In genomic region chr4:139126475-139126874, GRCm38 (mm10) we compare ENCODE assay signal across 30 mouse cellular contexts. TPM values are rescaled to one million over a fixed set of nuclear protein-coding genes. Genes with fewer than 3 reads are reported as not detected.
DNase-seq lines count a peak whose midpoint lies in the region; ATAC-seq and TF ChIP-seq lines count a peak whose summit lies in the region.
"Had no signal": no experiment of that assay in that cellular context is flagged by ENCODE, and none has a peak within 500 bp of the region (broad histone marks: within the 10 kb centered on the region; RNA-seq: fewer than 3 reads in every experiment).

No protein-coding gene starts in this region.

- no peaks in the 10 kb centered on the region for H3K27me3 ChIP-seq in intestine, postnatal 0 days (replicated peaks; ENCODE audit: control insufficient read depth, insufficient read depth, low read length)
- no peaks in the 10 kb centered on the region for H3K27me3 ChIP-seq in intestine, embryonic 15.5 days (replicated peaks)
- H3K27me3 ChIP-seq in lung, postnatal 0 days (replicated peaks; ENCODE audit: insufficient read depth, low read length) = no peaks in the 10 kb centered on the region
- H3K27me3 ChIP-seq: CH12.LX; hindbrain, embryonic 13.5 days; limb, embryonic 15.5 days; megakaryocyte, embryonic 14.5 days; midbrain, embryonic 13.5 days; neural tube, embryonic 13.5 days; stomach, embryonic 15.5 days had no signal

- WGBS in intestine, postnatal 0 days = 93% methylated on average over 3 of the region's 3 CpGs
- WGBS in intestine, embryonic 15.5 days = 92% methylated on average over 3 of the region's 3 CpGs
- 90% methylated on average over 3 of the region's 3 CpGs for WGBS in lung, postnatal 0 days

- no peaks in the 10 kb centered on the region for H3K9me3 ChIP-seq in intestine, postnatal 0 days (ENCODE audit: control insufficient read depth)
- H3K9me3 ChIP-seq in intestine, embryonic 15.5 days = no peaks in the 10 kb centered on the region
- no peaks in the 10 kb centered on the region for H3K9me3 ChIP-seq in lung, postnatal 0 days (ENCODE audit: low read length)
- H3K9me3 ChIP-seq: hindbrain, embryonic 13.5 days; limb, embryonic 15.5 days; midbrain, embryonic 13.5 days; neural tube, embryonic 13.5 days; stomach, embryonic 15.5 days had no signal

- TF ChIP-seq CTCF in intestine, postnatal 0 days (IDR thresholded peaks at IDR 0.05; ENCODE audit: low read depth) = peak; percentile 45
- peak; percentile 39; the same call in 1 of the 2 replicates for TF ChIP-seq CTCF in lung, postnatal 0 days (IDR thresholded peaks at IDR 0.05)

- H3K4me2 ChIP-seq in intestine, postnatal 0 days (replicated peaks; ENCODE audit: low read depth) = no peak overlapping the region
- no peak overlapping the region for H3K4me2 ChIP-seq in intestine, embryonic 15.5 days (replicated peaks)
- H3K4me2 ChIP-seq in lung, postnatal 0 days (replicated peaks; ENCODE audit: low read depth, low read length) = no peak overlapping the region
- H3K4me2 ChIP-seq: hindbrain, embryonic 13.5 days; limb, embryonic 15.5 days; midbrain, embryonic 13.5 days; neural tube, embryonic 13.5 days; stomach, embryonic 15.5 days had no signal

- no peaks in the 10 kb centered on the region; the same call in 1 of the 2 replicates for H3K4me1 ChIP-seq in intestine, postnatal 0 days (replicated peaks; ENCODE audit: control insufficient read depth, insufficient read depth, low read length)
- peaks cover 15% of the 10 kb centered on the region for H3K4me1 ChIP-seq in intestine, embryonic 15.5 days (replicated peaks)
- peaks cover 5% of the 10 kb centered on the region; the same call in 1 of the 2 replicates for H3K4me1 ChIP-seq in lung, postnatal 0 days (ENCODE audit: insufficient read depth, low read depth, low read length)

- no peaks in the 10 kb centered on the region for H3K36me3 ChIP-seq in intestine, postnatal 0 days (ENCODE audit: control insufficient read depth, insufficient read depth)
- 0 out of 2 replicates have a peak, but pooled peaks cover 6% of the 10 kb centered on the region for H3K36me3 ChIP-seq in intestine, embryonic 15.5 days
- H3K36me3 ChIP-seq in lung, postnatal 0 days (ENCODE audit: insufficient read depth, low read length) = no peaks in the 10 kb centered on the region
- H3K36me3 ChIP-seq: hindbrain, embryonic 13.5 days had no signal

- no peak overlapping the region for H3K9ac ChIP-seq in intestine, postnatal 0 days (ENCODE audit: low read depth, low read length)
- H3K9ac ChIP-seq in intestine, embryonic 15.5 days = no peak overlapping the region
- H3K9ac ChIP-seq in lung, postnatal 0 days (replicated peaks; ENCODE audit: low read depth) = no peak overlapping the region
- H3K9ac ChIP-seq: hindbrain, embryonic 13.5 days; limb, embryonic 15.5 days; midbrain, embryonic 13.5 days; neural tube, embryonic 13.5 days; stomach, embryonic 15.5 days had no signal

- no peak overlapping the region for H3K4me3 ChIP-seq in intestine, postnatal 0 days (ENCODE audit: low read depth, low read length)
- no peak overlapping the region for H3K4me3 ChIP-seq in intestine, embryonic 15.5 days (replicated peaks)
- no peak overlapping the region for H3K4me3 ChIP-seq in lung, postnatal 0 days (ENCODE audit: low read depth, low read length)
- H3K4me3 ChIP-seq: embryonic facial prominence, embryonic 10.5 days; hindbrain, embryonic 13.5 days; limb, embryonic 15.5 days; midbrain, embryonic 13.5 days; neural tube, embryonic 13.5 days; stomach, embryonic 15.5 days had no signal

- TF ChIP-seq EP300 in lung, postnatal 0 days (IDR thresholded peaks at IDR 0.05) = no peak

- no peak for ATAC-seq in intestine, postnatal 0 days
- no peak for ATAC-seq in intestine, embryonic 15.5 days
- ATAC-seq in lung, postnatal 0 days = no peak
- ATAC-seq: forebrain, embryonic 16.5 days; midbrain, embryonic 13.5 days had no signal

- no peak for DNase-seq in lung, postnatal 0 days (ENCODE audit: low spot score)
- no peak for DNase-seq in lung, postnatal 25 days (ENCODE audit: low spot score)
- DNase-seq in ES-CJ7 (ENCODE audit: low read depth, low spot score) (peak; percentile 52), MN1 (ENCODE audit: low spot score) (no peak)
- DNase-seq in naive thymus-derived CD4-positive, alpha-beta T cell, adult 2 months (ENCODE audit: low read depth) = peak; percentile 13
- DNase-seq: adrenal gland, adult 2 months; cerebellum, adult 11 months; cerebellum, postnatal 10 days; gastrocnemius, postnatal 36 days; kidney, adult 9 months; kidney, postnatal 25 days; layer of hippocampus, adult 9-11 months; left cerebral cortex, postnatal 4 days; lung, adult 18-20 months; lung, postnatal 36 days; retina, postnatal 1 day; right cerebral cortex, postnatal 4 days had no signal

- H3K27ac ChIP-seq in intestine, postnatal 0 days (ENCODE audit: low read depth, low read length) = no peak overlapping the region
- H3K27ac ChIP-seq in intestine, embryonic 15.5 days = no peak overlapping the region
- no peak overlapping the region for H3K27ac ChIP-seq in lung, postnatal 0 days (ENCODE audit: low read length)
- H3K27ac ChIP-seq: embryonic facial prominence, embryonic 10.5 days; hindbrain, embryonic 13.5 days; limb, embryonic 15.5 days; midbrain, embryonic 13.5 days; neural tube, embryonic 13.5 days; stomach, embryonic 15.5 days had no signal

RNA-seq across cellular contexts. Expression of gene Minos1, which starts 4.4 kb away (rescaled TPM):
- polyA plus RNA-seq in intestine, postnatal 0 days (2015; fragmentation: Nextera tagmentation; extraction: Ambion mirVana) = 820 and 852 TPM in 2 replicates
- 640 and 702 TPM in 2 replicates for polyA plus RNA-seq in intestine, embryonic 15.5 days (2015; fragmentation: Nextera tagmentation; extraction: Ambion mirVana)
- polyA plus RNA-seq in lung, postnatal 0 days (2015; fragmentation: Nextera tagmentation; extraction: Ambion mirVana) = 474 and 487 TPM in 2 replicates

RNA-seq across cellular contexts. Expression of gene Nbl1, which starts 33.7 kb away (rescaled TPM):
- 37.6 and 39.9 TPM in 2 replicates for polyA plus RNA-seq in intestine, postnatal 0 days (2015; fragmentation: Nextera tagmentation; extraction: Ambion mirVana)
- 49.5 and 49.9 TPM in 2 replicates for polyA plus RNA-seq in intestine, embryonic 15.5 days (2015; fragmentation: Nextera tagmentation; extraction: Ambion mirVana)
- 141 and 151 TPM in 2 replicates for polyA plus RNA-seq in lung, postnatal 0 days (2015; fragmentation: Nextera tagmentation; extraction: Ambion mirVana)

RNA-seq across cellular contexts. Expression of gene Htr6, which starts 51.1 kb away (rescaled TPM):
- polyA plus RNA-seq in intestine, postnatal 0 days (2015; fragmentation: Nextera tagmentation; extraction: Ambion mirVana) = 0.08 TPM in 1 of 2 replicates, not detected in the other
- 0.14 and 0.18 TPM in 2 replicates for polyA plus RNA-seq in intestine, embryonic 15.5 days (2015; fragmentation: Nextera tagmentation; extraction: Ambion mirVana)
- polyA plus RNA-seq in lung, postnatal 0 days (2015; fragmentation: Nextera tagmentation; extraction: Ambion mirVana) = not detected in 2 replicates
- polyA plus RNA-seq: heart, embryonic 14.5 days; stomach, embryonic 15.5 days; thymus, postnatal 0 days had no signal

Comparison
In these comparisons a context has a peak if more than half of its experiments do, and no peak if none do; other contexts are left out.
1. DNase-seq: peak in ES-CJ7 (single experiment) and naive thymus-derived CD4-positive, alpha-beta T cell, adult 2 months (single experiment); none in lung, postnatal 0 days (single experiment), lung, postnatal 25 days (single experiment) and MN1 (single experiment).